Mouse (Mus musculus): ENCODE data around the gene Celsr2. TPM values are rescaled to one million over a fixed set of nuclear protein-coding genes. Genes with fewer than 3 reads are reported as not detected.

Celsr2 gene
- total RNA-seq, 2 experiments from 2014 or later = 182 to 194 TPM

- no peak for DNase-seq (ENCODE audit: low spot score in 2 of 2)
- intact Hi-C loops (cut with DNase I) = no loop called here
These were observed 74.3 kb downstream of the Celsr2 start for GRCm38 (mm10) chr3:108341040-108341439.

Other genes with a start within 250 kb of the Celsr2 start
- gene Amigo1, start 229.2 kb downstream of the Celsr2 start, total RNA-seq (2021) = 10 to 100 TPM; 55.3 to 57.7 TPM
- gene Cyb561d1, start 214.3 kb downstream of the Celsr2 start, total RNA-seq (2021) = 10 to 100 TPM; 13.7 to 14.7 TPM
- 10 to 100 TPM; 22.5 to 23.0 TPM for gene Atxn7l2, start 204.6 kb downstream of the Celsr2 start, total RNA-seq (2021)
- gene Sypl2, start 188.9 kb downstream of the Celsr2 start, total RNA-seq (2021) = 1 to 10 TPM; 1.1 to 1.3 TPM
- 10 to 100 TPM; 83.4 to 89.6 TPM for gene Psma5, start 158.6 kb downstream of the Celsr2 start, total RNA-seq (2021)
- gene Sort1, start 131.5 kb downstream of the Celsr2 start, total RNA-seq (2021) = 100 to 1,000 TPM; 245 to 264 TPM
- under 1 TPM in 1 of 2 experiments, not detected in 1; 0.55 TPM for gene Mybphl, start 50.6 kb downstream of the Celsr2 start, total RNA-seq (2021)
- 10 to 100 TPM; 14.7 to 15.8 TPM for gene Psrc1, start 31.7 kb downstream of the Celsr2 start, total RNA-seq (2021)
- 100 to 1,000 TPM; 198 to 206 TPM for gene Sars, start 29.7 kb upstream of the Celsr2 start, total RNA-seq (2021)
- 1 to 10 TPM; 1.4 to 1.8 TPM for gene 1700013F07Rik, start 118.6 kb upstream of the Celsr2 start, total RNA-seq (2021)
- 10 to 100 TPM; 26.9 to 31.9 TPM for gene 5330417C22Rik, start 121.0 kb upstream of the Celsr2 start, total RNA-seq (2021)
- 10 to 100 TPM; 36.3 to 39.0 TPM for gene Tmem167b, start 146.9 kb upstream of the Celsr2 start, total RNA-seq (2021)
- 10 to 100 TPM; 30.2 to 36.0 TPM for gene Taf13, start 156.1 kb upstream of the Celsr2 start, total RNA-seq (2021)
- gene Wdr47, start 175.7 kb upstream of the Celsr2 start, total RNA-seq (2021) = 100 to 1,000 TPM; 131 to 147 TPM
- 10 to 100 TPM; 23.4 to 23.5 TPM for gene Clcc1, start 238.4 kb upstream of the Celsr2 start, total RNA-seq (2021)

Measured in left cerebral cortex, postnatal 14 days (tissue).